Mouse (Mus musculus) cerebellum, adult 2 months (tissue): Measurements from ENCODE around the gene 1810010D01Rik.

Source experiments
- CTCF ChIP-seq: fragments of 200-500 bp; IDR thresholded peaks from 2 replicates; pipeline ENCODE4 v1.5.1; 2011; ENCODE audit warnings: low read depth, mild to moderate bottlenecking, control low read depth, low read length, moderate library complexity, borderline replicate concordance; ENCODE audit not compliant: insufficient read depth
- POLR2A ChIP-seq: fragments of 200-500 bp; IDR thresholded peaks from 2 replicates; pipeline ENCODE4 v1.6.1; 2011; ENCODE audit warnings: low read length, control low read depth, borderline replicate concordance; ENCODE audit not compliant: insufficient read depth

DNA sequence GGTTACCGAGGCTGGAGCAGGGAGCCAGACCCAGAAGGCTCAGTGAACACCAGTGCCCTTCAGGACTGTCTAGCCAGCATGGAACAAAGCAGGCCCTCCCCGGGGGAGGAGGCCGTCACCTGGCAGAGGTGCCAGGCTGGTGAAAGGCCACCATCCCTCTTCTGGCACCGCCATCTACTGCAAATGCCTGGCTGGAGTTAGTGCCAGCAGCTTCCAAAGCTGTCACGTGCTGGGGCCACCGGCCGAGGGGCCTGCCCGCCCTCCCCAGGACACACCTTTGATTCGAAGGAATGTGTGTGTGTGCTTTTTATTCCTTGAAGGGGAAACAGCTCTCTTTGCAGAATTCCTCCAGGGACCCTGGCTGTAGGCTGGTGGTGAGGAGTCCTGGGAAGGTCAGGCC, 23.7 kb upstream of the 1810010D01Rik start:
- TF ChIP-seq CTCF (no peak), POLR2A (no peak)
